Mouse (Mus musculus) forebrain, postnatal 0 days (tissue): ENCODE measurements around the gene Rhoc. TPM values are rescaled to one million over a fixed set of nuclear protein-coding genes. Genes with fewer than 3 reads are reported as not detected.

Experiments used
- ATAC-seq: fragments of 200-750 bp; cut with Nextera tagmentation; 2 replicates; pipeline ENCODE4 v1.8.0; 2017; ENCODE audit warnings: mild to moderate bottlenecking, moderate library complexity
- DNase-seq: peaks from one replicate; pipeline ENCODE4 v3.0.0-alpha.2; 2015
- H3K27ac ChIP-seq: fragments of 300-500 bp; sonication (generic); 2 replicates; pipeline ENCODE4 v1.5.1; 2014; ENCODE audit warnings: low read depth, mild to moderate bottlenecking, antibody characterized with exemption, low read length, moderate library complexity, mixed read lengths
- H3K27me3 ChIP-seq: fragments of 300-500 bp; sonication (generic); 2 replicates; pipeline ENCODE4 v1.6.1; 2014; ENCODE audit warnings: mild to moderate bottlenecking, low read length, mixed read lengths; ENCODE audit not compliant: insufficient read depth
- H3K36me3 ChIP-seq: fragments of 300-500 bp; sonication (generic); 2 replicates; pipeline ENCODE4 v1.6.1; 2014; ENCODE audit warnings: mild to moderate bottlenecking, moderate library complexity; ENCODE audit not compliant: insufficient read depth
- H3K4me1 ChIP-seq: fragments of 300-500 bp; sonication (generic); 2 replicates; pipeline ENCODE4 v1.6.1; 2014; ENCODE audit warnings: antibody characterized with exemption; ENCODE audit not compliant: insufficient read depth
- H3K4me2 ChIP-seq: fragments of 300-500 bp; sonication (generic); 2 replicates; pipeline ENCODE4 v1.6.1; 2014; ENCODE audit warnings: low read depth, mild to moderate bottlenecking, moderate library complexity
- H3K4me3 ChIP-seq: fragments of 300-500 bp; sonication (generic); 2 replicates; pipeline ENCODE4 v1.5.1; 2014; ENCODE audit warnings: low read depth, low read length, mixed read lengths
- H3K9ac ChIP-seq: fragments of 300-500 bp; sonication (generic); 2 replicates; pipeline ENCODE4 v1.6.1; 2014; ENCODE audit warnings: mild to moderate bottlenecking
- H3K9me3 ChIP-seq: fragments of 300-500 bp; sonication (generic); 2 replicates; pipeline ENCODE4 v1.6.1; 2016; ENCODE audit warnings: low read length
- CTCF ChIP-seq: sonication (generic); IDR thresholded peaks from 2 replicates; pipeline ENCODE4 v1.5.1; 2016; ENCODE audit warnings: antibody characterized with exemption, control low read depth, low read depth
- WGBS: fragments of 180-500 bp; shearing (Covaris S2); extraction: QIAGEN DNeasy Blood & Tissue Kit; methylation state at CpG from one replicate; pipeline ENCODE4 v1.1.7; 2014; 5-methylcytosine and 5-hydroxymethylcytosine counted together
- polyA plus RNA-seq: library from polyadenylated mRNA; unstranded; fragments of >200 nt; fragmentation: Nextera tagmentation; extraction: Ambion mirVana; gene quantifications from 2 replicates; pipeline ENCODE4 v1.2.1, GENCODE M21; 2015
- total RNA-seq: library from RNA; depleted of rRNA; stranded (reverse); fragments of >200 nt; gene quantifications from 2 replicates; pipeline ENCODE4 v1.2.3, GENCODE M21; 2014

The Rhoc gene
- total and polyA plus RNA-seq, 2 experiments from 2014 or later, result 38.0 to 42.5 TPM

DNA sequence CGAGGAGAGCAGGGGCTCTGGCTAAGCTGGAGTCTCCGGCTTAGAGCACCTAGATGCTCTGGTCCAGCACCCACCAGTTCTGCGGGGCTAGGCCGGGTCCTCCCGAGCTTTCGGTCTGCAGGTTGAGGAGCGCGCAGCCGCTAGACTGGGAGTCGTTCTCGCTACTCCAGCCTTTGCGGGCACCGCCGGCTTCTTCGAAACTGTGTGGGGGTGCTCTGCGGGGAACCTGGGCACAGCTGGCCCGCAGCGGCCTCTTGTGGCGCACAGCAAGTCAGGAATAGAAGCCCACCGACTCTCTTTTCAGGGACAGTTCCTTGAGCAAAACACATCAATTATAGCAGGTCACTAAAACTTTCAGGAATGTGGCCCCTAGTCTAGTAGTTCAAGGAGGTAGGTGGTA, 10.8 kb upstream of the Rhoc start:
- Histone ChIP-seq H3K27ac (no peak overlapping the region), H3K36me3 (no peaks in the 10 kb centered on the region), H3K9ac (no peak overlapping the region), H3K9me3 (no peaks in the 10 kb centered on the region), H3K4me1 (0 out of 2 replicates have a peak, but pooled peaks cover 10% of the 10 kb centered on the region), H3K27me3 (peaks cover 47% of the 10 kb centered on the region), H3K4me2 (peak overlapping the region; percentile 56), H3K4me3 (peak overlapping the region; percentile 22)
- TF ChIP-seq CTCF, result peak; percentile 66
- 3% methylated on average over 20 of the region's 20 CpGs for WGBS
- DNase-seq, result peak; percentile 68
- ATAC-seq, result peak; percentile 38

DNA sequence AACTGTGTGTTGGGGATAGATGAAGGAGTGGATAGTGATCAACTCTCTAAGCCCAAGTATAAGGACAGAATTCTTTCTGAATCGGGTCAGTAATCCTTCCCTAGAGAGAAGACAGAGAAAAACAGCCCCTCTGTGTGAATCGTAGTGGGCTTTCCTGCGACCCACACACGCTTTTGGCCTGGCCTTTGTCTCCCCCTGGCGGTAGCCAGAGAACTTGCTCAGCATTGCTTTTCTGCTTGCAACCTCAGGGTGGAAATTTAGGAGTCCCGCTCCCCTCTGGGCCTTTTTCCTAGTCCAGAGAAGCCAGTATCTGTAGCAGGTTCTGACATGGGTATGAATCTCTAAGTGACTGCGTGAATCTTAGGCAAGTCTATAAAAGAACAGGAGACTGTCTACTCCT, 8.2 kb upstream of the Rhoc start:
- H3K36me3 ChIP-seq, result no peaks in the 10 kb centered on the region
- no peak overlapping the region for H3K9ac ChIP-seq
- ATAC-seq (peak; percentile 68), DNase-seq (peak; percentile 86)
- no peak overlapping the region for H3K4me2 ChIP-seq
- peak; percentile 94 for TF ChIP-seq CTCF
- H3K4me1 ChIP-seq, result 0 out of 2 replicates have a peak, but pooled peaks cover 10% of the 10 kb centered on the region
- WGBS, result under 1% methylated on average over 7 of the region's 7 CpGs
- no peak overlapping the region for H3K27ac ChIP-seq
- H3K4me3 ChIP-seq, result peak overlapping the region; percentile 41; the same call in 1 of the 2 replicates
- H3K27me3 ChIP-seq, result peaks cover 55% of the 10 kb centered on the region
- H3K9me3 ChIP-seq, result no peaks in the 10 kb centered on the region

GRCm38 (mm10) chr3:104780561-104781420, 7.4 kb upstream of the Rhoc start, which contains the start of gene Ppm1j:
Gene Ppm1j (plus strand): TSS chr3:104781056.
- H3K36me3 ChIP-seq, result no peaks in the 10 kb centered on the region
- H3K27ac ChIP-seq, result no peak within 1 kb of the TSS
- no peaks in the 10 kb centered on the region for H3K9me3 ChIP-seq
- under 1% methylated on average over 51 of the region's 56 CpGs for WGBS
- ATAC-seq (peak; percentile 44; the same call in 1 of the 2 replicates), DNase-seq (peak; percentile 30)
- H3K4me2 ChIP-seq, result peak within 1 kb of the TSS; percentile 91
- H3K4me3 ChIP-seq, result peak within 1 kb of the TSS; percentile 41
- peak within 1 kb of the TSS; percentile 51 for H3K9ac ChIP-seq
- H3K27me3 ChIP-seq, result peaks cover 55% of the 10 kb centered on the region
- TF ChIP-seq CTCF, result no peak
- H3K4me1 ChIP-seq, result 0 out of 2 replicates have a peak, but pooled peaks cover 10% of the 10 kb centered on the region

DNA sequence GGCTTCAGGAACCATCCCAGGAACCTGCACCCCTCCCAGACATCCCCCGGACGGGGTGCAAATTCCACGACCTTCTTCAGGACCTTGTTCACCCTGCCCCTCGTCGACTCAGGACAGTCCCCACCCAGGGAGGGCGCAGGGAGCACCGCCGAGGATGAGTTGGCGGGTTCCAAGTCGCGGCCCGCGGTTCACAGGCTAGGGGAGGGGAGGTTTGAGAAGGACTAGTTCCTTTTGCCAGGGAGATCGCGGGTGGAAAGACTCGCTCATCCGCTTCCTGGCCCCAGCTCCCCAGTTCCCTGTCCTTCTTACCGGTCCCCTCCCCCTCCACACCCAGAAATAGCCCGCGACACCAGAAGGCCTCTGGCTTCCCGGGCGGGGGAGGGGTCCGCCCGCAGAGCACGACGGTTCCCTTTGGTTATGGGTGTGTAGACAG, 6.7 kb upstream of the Rhoc start, which contains the start of gene Fam19a3:
TSS of gene Fam19a3 (minus strand) at position 370 of the 433 bp plus-strand sequence.
- peaks cover 51% of the 10 kb centered on the region for H3K27me3 ChIP-seq
- no peak within 1 kb of the TSS for H3K27ac ChIP-seq
- H3K9ac ChIP-seq, result peak within 1 kb of the TSS; percentile 51
- H3K4me3 ChIP-seq, result peak within 1 kb of the TSS; percentile 41
- 0 out of 2 replicates have a peak, but pooled peaks cover 10% of the 10 kb centered on the region for H3K4me1 ChIP-seq
- DNase-seq, result no peak
- no peaks in the 10 kb centered on the region for H3K36me3 ChIP-seq
- no peak for TF ChIP-seq CTCF
- peak within 1 kb of the TSS; percentile 91 for H3K4me2 ChIP-seq
- under 1% methylated on average over 26 of the region's 26 CpGs for WGBS
- no peaks in the 10 kb centered on the region for H3K9me3 ChIP-seq
- peak; percentile 18; the same call in 1 of the 2 replicates for ATAC-seq

- 22% methylated on average over 12 of the region's 12 CpGs for WGBS
- DNase-seq, result no peak
- Histone ChIP-seq H3K27me3 (peaks cover 44% of the 10 kb centered on the region), H3K4me1 (0 out of 2 replicates have a peak, but pooled peaks cover 10% of the 10 kb centered on the region), H3K9ac (no peak overlapping the region), H3K36me3 (no peaks in the 10 kb centered on the region), H3K27ac (no peak overlapping the region), H3K4me3 (peak overlapping the region; percentile 41), H3K9me3 (no peaks in the 10 kb centered on the region), H3K4me2 (peak overlapping the region; percentile 91)
- no peak for TF ChIP-seq CTCF
- no peak for ATAC-seq
Observed at GRCm38 (mm10) chr3:104782061-104782681, 6.0 kb upstream of the Rhoc start.

DNA sequence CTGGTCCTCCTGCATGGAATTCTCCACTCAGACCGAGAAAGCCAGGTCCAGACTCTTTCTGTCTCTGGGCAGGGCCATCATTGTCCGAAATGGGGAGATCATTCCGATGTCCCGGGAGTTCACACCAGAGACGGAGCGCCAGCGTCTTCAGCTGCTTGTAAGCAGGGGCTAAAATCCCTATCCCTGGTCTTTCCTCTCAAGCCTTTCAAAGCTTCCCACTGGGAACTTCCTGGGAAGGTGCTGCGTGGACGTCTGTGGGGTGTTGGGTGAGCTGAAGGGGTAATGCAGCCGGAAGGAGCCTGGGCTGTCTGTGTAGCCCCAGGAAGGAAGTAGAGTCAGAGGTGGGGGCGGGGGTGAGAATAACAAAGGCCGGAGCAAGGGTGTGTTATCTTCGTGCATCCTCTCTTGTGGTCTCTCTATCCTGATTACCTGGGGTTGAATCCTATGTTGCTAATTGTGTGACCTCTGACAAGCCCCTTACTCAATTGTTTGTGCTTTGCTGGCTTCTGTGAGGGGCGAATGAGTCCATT, 4.1 kb upstream of the Rhoc start:
- Histone ChIP-seq H3K4me3 (no peak overlapping the region), H3K4me2 (no peak overlapping the region), H3K27me3 (peaks cover 26% of the 10 kb centered on the region), H3K4me1 (0 out of 2 replicates have a peak, but pooled peaks cover 11% of the 10 kb centered on the region), H3K36me3 (no peaks in the 10 kb centered on the region), H3K9ac (no peak overlapping the region), H3K27ac (no peak overlapping the region), H3K9me3 (no peaks in the 10 kb centered on the region)
- ATAC-seq (no peak), DNase-seq (no peak)
- no peak for TF ChIP-seq CTCF
- 44% methylated on average over 14 of the region's 14 CpGs for WGBS
